Mouse (Mus musculus) kidney, adult 2 months (tissue): ENCODE measurements at regions not wholly inside any gene's neighbourhood (a gene's known extent, or its start where the extent isn't known, plus 50 kb on each side); places are given as distances from the start of the nearest gene placed in this dataset.

ENCODE experiments used
- DNase-seq: peaks from one replicate; pipeline ENCODE4 v3.0.0; 2021
- H3K27ac ChIP-seq: fragments of 200-500 bp; 2 replicates; pipeline ENCODE4 v1.5.1; 2012; ENCODE audit warnings: low read depth, low read length, control low read depth, inconsistent platforms; ENCODE audit not compliant: insufficient read depth
- H3K27me3 ChIP-seq: fragments of 200-500 bp; replicated peaks from 2 replicates; pipeline ENCODE4 v1.6.1; 2012; ENCODE audit warnings: mild to moderate bottlenecking, moderate library complexity, low read length, inconsistent platforms; ENCODE audit not compliant: control insufficient read depth, insufficient read depth
- H3K36me3 ChIP-seq: fragments of 200-500 bp; 2 replicates; pipeline ENCODE4 v1.6.1; 2012; ENCODE audit warnings: mild to moderate bottlenecking, moderate library complexity, low read length, inconsistent platforms; ENCODE audit not compliant: control insufficient read depth, insufficient read depth
- H3K4me1 ChIP-seq: fragments of 200-500 bp; 2 replicates; pipeline ENCODE4 v1.6.1; 2011; ENCODE audit warnings: low read length; ENCODE audit not compliant: control insufficient read depth, insufficient read depth
- H3K4me3 ChIP-seq: fragments of 200-500 bp; 2 replicates; pipeline ENCODE4 v1.5.1; 2011; ENCODE audit warnings: mild to moderate bottlenecking, low read depth, low read length, control low read depth; ENCODE audit not compliant: insufficient read depth
- CTCF ChIP-seq: fragments of 200-500 bp; conservative IDR thresholded peaks from 2 replicates; pipeline ENCODE4 v1.5.1; 2011; ENCODE audit warnings: low read depth, mild to moderate bottlenecking, control low read depth, low read length, moderate library complexity, mixed read lengths; ENCODE audit not compliant: insufficient read depth, insufficient read length
- POLR2A ChIP-seq: fragments of 200-500 bp; IDR thresholded peaks from one replicate; pipeline ENCODE4 v1.6.1; 2011; ENCODE audit warnings: low read depth, low read length, control low read depth
- WGBS: fragments of 180-500 bp; shearing (Covaris S2); methylation state at CpG from one replicate; pipeline ENCODE4 v1.1.7; 2018; 5-methylcytosine and 5-hydroxymethylcytosine counted together

GRCm38 (mm10) chr15:50246418-50247186 lies 3638.1 kb upstream of the Gm7489 start:
- Histone ChIP-seq H3K27ac (no peak overlapping the region), H3K27me3 (no peaks in the 10 kb centered on the region), H3K36me3 (no peaks in the 10 kb centered on the region), H3K4me3 (no peak overlapping the region), H3K4me1 (no peaks in the 10 kb centered on the region)
- TF ChIP-seq CTCF = no peak
- WGBS = 74% methylated on average over 15 of the region's 15 CpGs
- no peak for DNase-seq

GRCm38 (mm10) chr15:50260057-50260456 lies 3624.6 kb upstream of the Gm7489 start:
- TF ChIP-seq POLR2A = no peak
- TF ChIP-seq CTCF = no peak
- H3K36me3 ChIP-seq = no peaks in the 10 kb centered on the region
- no peak overlapping the region for H3K4me3 ChIP-seq
- H3K27ac ChIP-seq = no peak overlapping the region
- H3K27me3 ChIP-seq = no peaks in the 10 kb centered on the region
- WGBS = 47% methylated on average over 2 of the region's 2 CpGs
- DNase-seq = no peak
- H3K4me1 ChIP-seq = no peaks in the 10 kb centered on the region

GRCm38 (mm10) chr15:50261245-50261872 lies 3623.3 kb upstream of the Gm7489 start:
- DNase-seq = peak; percentile 67
- Histone ChIP-seq H3K36me3 (no peaks in the 10 kb centered on the region), H3K4me1 (no peaks in the 10 kb centered on the region), H3K27ac (no peak overlapping the region), H3K27me3 (no peaks in the 10 kb centered on the region), H3K4me3 (no peak overlapping the region)
- WGBS = 67% methylated on average over 8 of the region's 8 CpGs
- TF ChIP-seq POLR2A (no peak), CTCF (peak; percentile 47)

DNA sequence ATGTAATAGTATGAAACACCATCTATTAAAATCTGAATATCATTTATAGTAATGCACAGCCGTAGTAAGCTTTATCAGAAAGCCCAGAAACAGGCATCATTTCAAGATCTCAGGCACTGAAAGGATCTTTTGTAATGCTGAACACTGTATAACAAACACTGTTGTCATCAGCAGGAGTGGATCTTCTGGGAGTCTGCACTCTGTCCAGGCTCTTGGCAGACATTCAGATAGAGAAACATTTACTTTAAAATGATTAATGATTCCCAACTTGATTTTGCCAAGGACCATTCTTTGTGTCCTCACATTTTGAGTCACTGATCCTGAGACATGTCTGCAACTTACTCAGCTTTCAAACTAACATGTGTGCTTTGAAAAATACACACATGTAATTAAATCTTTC lies 3617.2 kb upstream of the Gm7489 start:
- Histone ChIP-seq H3K27ac (no peak overlapping the region), H3K4me1 (peaks cover 3% of the 10 kb centered on the region; the same call in 1 of the 2 replicates), H3K27me3 (no peaks in the 10 kb centered on the region), H3K4me3 (no peak overlapping the region), H3K36me3 (no peaks in the 10 kb centered on the region)
- TF ChIP-seq CTCF (no peak), POLR2A (no peak)
- DNase-seq = peak; percentile 84
- WGBS = 51% methylated on average over 1 of the region's 1 CpGs

GRCm38 (mm10) chr15:50271646-50272045 lies 3613.1 kb upstream of the Gm7489 start:
- no peak for DNase-seq
- peaks cover 3% of the 10 kb centered on the region; the same call in 1 of the 2 replicates for H3K4me1 ChIP-seq
- H3K4me3 ChIP-seq = no peak overlapping the region
- no peak for TF ChIP-seq CTCF
- no peak for TF ChIP-seq POLR2A
- no peaks in the 10 kb centered on the region for H3K27me3 ChIP-seq
- H3K27ac ChIP-seq = no peak overlapping the region
- no peaks in the 10 kb centered on the region for H3K36me3 ChIP-seq

- no peak for TF ChIP-seq CTCF
- no peak for TF ChIP-seq POLR2A
- no peaks in the 10 kb centered on the region for H3K4me1 ChIP-seq
- H3K36me3 ChIP-seq = no peaks in the 10 kb centered on the region
- no peak overlapping the region for H3K4me3 ChIP-seq
- WGBS = 84% methylated on average over 2 of the region's 2 CpGs
- no peak overlapping the region for H3K27ac ChIP-seq
- no peak for DNase-seq
- H3K27me3 ChIP-seq = no peaks in the 10 kb centered on the region
Observed at GRCm38 (mm10) chr15:50282576-50282975, 3602.1 kb upstream of the Gm7489 start.

- Histone ChIP-seq H3K27me3 (no peaks in the 10 kb centered on the region), H3K36me3 (no peaks in the 10 kb centered on the region), H3K27ac (no peak overlapping the region), H3K4me3 (no peak overlapping the region), H3K4me1 (no peaks in the 10 kb centered on the region)
- no peak for DNase-seq
- WGBS = 90% methylated on average over 2 of the region's 2 CpGs
- TF ChIP-seq CTCF (no peak), POLR2A (no peak)
Observed at GRCm38 (mm10) chr15:50283491-50283890, 3601.2 kb upstream of the Gm7489 start.

GRCm38 (mm10) chr15:50301831-50302230 lies 3582.9 kb upstream of the Gm7489 start:
- 88% methylated on average over 3 of the region's 3 CpGs for WGBS

More at GRCm38 (mm10) chr15:50301831-50302230, 3582.9 kb upstream of the Gm7489 start:
- TF ChIP-seq POLR2A (no peak), CTCF (no peak)
- no peak for DNase-seq
- no peak overlapping the region for H3K4me3 ChIP-seq
- no peaks in the 10 kb centered on the region for H3K4me1 ChIP-seq
- H3K27ac ChIP-seq = no peak overlapping the region
- H3K36me3 ChIP-seq = no peaks in the 10 kb centered on the region
- no peaks in the 10 kb centered on the region for H3K27me3 ChIP-seq
